8 mouse cellular contexts compared by ENCODE assay signal in the genomic region with DNA sequence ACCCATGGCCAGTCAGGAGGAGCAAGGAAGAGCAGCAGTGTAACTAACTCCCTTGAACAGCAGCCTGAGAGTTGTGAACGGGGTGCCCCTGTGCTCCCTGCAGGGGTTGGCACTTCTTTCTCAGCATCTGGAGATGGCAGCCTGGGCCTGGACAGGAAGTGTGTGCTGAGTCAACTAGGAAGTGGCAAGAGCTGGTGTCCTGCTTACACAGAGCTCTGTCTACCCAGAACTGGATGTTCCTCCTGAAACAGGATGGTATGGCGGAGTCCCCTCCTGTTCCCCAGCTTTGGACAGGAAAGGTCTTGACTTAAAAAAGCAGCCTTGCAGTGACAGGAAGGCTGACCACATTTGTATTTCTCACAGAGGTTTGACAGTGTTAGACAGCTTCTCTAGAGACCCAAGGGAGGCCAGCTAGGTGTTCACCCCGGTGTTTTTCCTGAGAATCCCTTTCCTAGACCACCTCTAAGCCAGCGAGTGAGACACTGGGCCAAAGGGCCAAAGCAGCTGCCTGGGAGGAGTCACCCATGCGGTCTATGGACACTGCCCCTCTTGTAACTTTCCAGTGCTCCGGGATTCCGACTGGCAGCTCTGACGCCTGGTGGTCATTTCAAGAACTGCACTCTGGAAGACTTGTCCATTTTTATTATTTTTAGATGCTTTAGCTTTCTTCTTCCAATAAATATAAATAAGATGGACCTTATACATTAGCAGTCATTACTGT. TPM values are rescaled to one million over a fixed set of nuclear protein-coding genes. Genes with fewer than 3 reads are reported as not detected.
DNase-seq lines count a peak whose midpoint lies in the region; ATAC-seq and TF ChIP-seq lines count a peak whose summit lies in the region.

No protein-coding gene starts in this region.

- peak; percentile 69; the same call in 1 of the 2 replicates for TF ChIP-seq EP300 in CH12.LX (IDR thresholded peaks at IDR 0.05; ENCODE audit: low read length)

- no peaks in the 10 kb centered on the region for H3K9me3 ChIP-seq in CH12.LX (replicated peaks; ENCODE audit: low read length)
- H3K9me3 ChIP-seq in heart, embryonic 12.5 days (replicated peaks): no peaks in the 10 kb centered on the region
- no peaks in the 10 kb centered on the region for H3K9me3 ChIP-seq in lung, embryonic 14.5 days (ENCODE audit: low read depth, low read length)

- H3K27me3 ChIP-seq in CH12.LX (replicated peaks): no peaks in the 10 kb centered on the region
- H3K27me3 ChIP-seq in heart, embryonic 12.5 days (replicated peaks): no peaks in the 10 kb centered on the region
- H3K27me3 ChIP-seq in lung, embryonic 14.5 days (ENCODE audit: insufficient read depth, low read length): no peaks in the 10 kb centered on the region

- no peak overlapping the region for H3K4me2 ChIP-seq in CH12.LX (ENCODE audit: insufficient read depth, low read depth, poor library complexity, severe bottlenecking)
- H3K4me2 ChIP-seq in heart, embryonic 12.5 days: no peak overlapping the region
- no peak overlapping the region for H3K4me2 ChIP-seq in lung, embryonic 14.5 days

- DNase-seq in CH12.LX (ENCODE audit: extremely low read depth): peak; percentile 82
- peak; percentile 85 to 94 for DNase-seq in adrenal gland, adult (ENCODE audit: inconsistent age in 2 of 2, low spot score in 1 of 2)
- DNase-seq in embryo, embryonic 10 days (ENCODE audit: low spot score): peak; percentile 84
- DNase-seq in kidney, postnatal 36 days: peak; percentile 89 to 92
- peak; percentile 89 for DNase-seq in lung, embryonic 14.5 days
- peak; percentile 46 for DNase-seq in right cerebral cortex, adult 18-20 months
- DNase-seq in urinary bladder, postnatal 14 days (ENCODE audit: low spot score): peak; percentile 88

- dilution Hi-C loops in CH12.LX (cut with MboI; ENCODE audit: extremely low pct_ligation_motif_present, extremely low pct_unique_long_range_greater_than_20kb, low sequenced_read_pairs): no loop called here

- no peak overlapping the region for H3K9ac ChIP-seq in CH12.LX (ENCODE audit: insufficient read depth, low read depth)
- H3K9ac ChIP-seq in heart, embryonic 12.5 days: no peak overlapping the region
- H3K9ac ChIP-seq in lung, embryonic 14.5 days: no peak overlapping the region

- no peaks in the 10 kb centered on the region for H3K36me3 ChIP-seq in CH12.LX (replicated peaks in 1 of 2; ENCODE audit: control insufficient read depth in 1 of 2, insufficient read depth in 1 of 2, low read length in 1 of 2)
- H3K36me3 ChIP-seq in heart, embryonic 12.5 days: no peaks in the 10 kb centered on the region
- no peaks in the 10 kb centered on the region for H3K36me3 ChIP-seq in lung, embryonic 14.5 days (ENCODE audit: insufficient read depth)

- no peaks in the 10 kb centered on the region for H3K79me2 ChIP-seq in CH12.LX (replicated peaks; ENCODE audit: control insufficient read depth, extremely low read depth, insufficient read depth, poor library complexity, severe bottlenecking)

- ATAC-seq in heart, embryonic 12.5 days (ENCODE audit: insufficient number of reproducible peaks, low FRiP score): peak; percentile 78
- peak; percentile 63 for ATAC-seq in lung, embryonic 14.5 days (ENCODE audit: insufficient read depth)

- TF ChIP-seq CTCF in CH12.LX (conservative IDR thresholded peaks at IDR 0.05 in 1 of 2, IDR thresholded peaks at IDR 0.05 in 1 of 2; ENCODE audit: low read depth in 2 of 2, low read length in 2 of 2): peak; percentile 83 to 86
- TF ChIP-seq CTCF in lung, embryonic 14.5 days (IDR thresholded peaks at IDR 0.05; ENCODE audit: low read depth): peak; percentile 84

- peak; percentile 80 for TF ChIP-seq RAD21 in CH12.LX (IDR thresholded peaks at IDR 0.05; ENCODE audit: low read depth, low read length)

- H3K4me3 ChIP-seq in CH12.LX (replicated peaks in 1 of 3; ENCODE audit: low read depth in 2 of 3, low read length in 2 of 3, poor library complexity in 1 of 3): no peak overlapping the region
- H3K4me3 ChIP-seq in heart, embryonic 12.5 days: no peak overlapping the region
- H3K4me3 ChIP-seq in lung, embryonic 14.5 days (ENCODE audit: low read depth, low read length): no peak overlapping the region

- in situ Hi-C loops in CH12.LX (cut with MboI; ENCODE audit: low pct_ligation_motif_present, low pct_unique_long_range_greater_than_20kb, low sequenced_read_pairs): no loop called here

- TF ChIP-seq POLR2A in CH12.LX (IDR thresholded peaks at IDR 0.05; ENCODE audit: low read depth, low read length): peak; percentile 46

- WGBS in heart, embryonic 12.5 days: 20% methylated on average over 8 of the region's 8 CpGs
- 25% methylated on average over 8 of the region's 8 CpGs for WGBS in lung, embryonic 14.5 days

- H3K4me1 ChIP-seq in CH12.LX (ENCODE audit: control insufficient read depth in 1 of 2, insufficient read depth in 2 of 2): peaks cover 14 to 56% of the 10 kb centered on the region in 2 experiments
- H3K4me1 ChIP-seq in heart, embryonic 12.5 days (replicated peaks): peaks cover 39% of the 10 kb centered on the region
- 0 out of 2 replicates have a peak, but pooled peaks cover 7% of the 10 kb centered on the region for H3K4me1 ChIP-seq in lung, embryonic 14.5 days (ENCODE audit: insufficient read depth)

- peak overlapping the region; percentile 5; the same call in 1 of the 2 replicates for H3K27ac ChIP-seq in CH12.LX (ENCODE audit: insufficient read depth, low read depth)
- no peak overlapping the region for H3K27ac ChIP-seq in heart, embryonic 12.5 days (ENCODE audit: poor library complexity, severe bottlenecking)
- no peak overlapping the region for H3K27ac ChIP-seq in lung, embryonic 14.5 days (ENCODE audit: low read depth)

TF ChIP-seq in CH12.LX, 34 proteins besides CTCF, POLR2A, EP300 and RAD21:
- TF ChIP-seq RCOR1 (conservative IDR thresholded peaks at IDR 0.05; ENCODE audit: low read depth, low read length): 0 out of 2 replicates have a peak, but pooled peaks have one; percentile 17
- no peak for TF ChIP-seq PAX5 (IDR thresholded peaks at IDR 0.05; ENCODE audit: low read length)
- TF ChIP-seq USF1 (IDR thresholded peaks at IDR 0.05; ENCODE audit: low read depth, low read length): no peak
- peak; percentile 60; the same call in 1 of the 2 replicates for TF ChIP-seq MAFK (IDR thresholded peaks at IDR 0.05; ENCODE audit: insufficient replicate concordance, low read length)
- TF ChIP-seq JUN (IDR thresholded peaks at IDR 0.05; ENCODE audit: insufficient read depth, low read depth, low read length): no peak
- TF ChIP-seq IRF4 (IDR thresholded peaks at IDR 0.05; ENCODE audit: low read depth, low read length): peak; percentile 70
- TF ChIP-seq ZNF384 (IDR thresholded peaks at IDR 0.05; ENCODE audit: low read depth, low read length): no peak; the same call in 1 of the 2 replicates
- TF ChIP-seq JUND (conservative IDR thresholded peaks at IDR 0.05; ENCODE audit: low read depth, low read length): peak; percentile 36
- TF ChIP-seq KAT2A (IDR thresholded peaks at IDR 0.05; ENCODE audit: insufficient replicate concordance, low read length): no peak
- peak; percentile 40; the same call in 1 of the 2 replicates for TF ChIP-seq ZMIZ1 (IDR thresholded peaks at IDR 0.05; ENCODE audit: low read depth, low read length)
- peak; percentile 75; the same call in 1 of the 2 replicates for TF ChIP-seq MXI1 (IDR thresholded peaks at IDR 0.05; ENCODE audit: low read depth, low read length)
- TF ChIP-seq MEF2A (IDR thresholded peaks at IDR 0.05; ENCODE audit: borderline replicate concordance, low read depth, low read length): 0 out of 2 replicates have a peak, but pooled peaks have one; percentile 18
- TF ChIP-seq ZC3H11A (IDR thresholded peaks at IDR 0.05; ENCODE audit: low read depth, low read length): peak; percentile 10; the same call in 1 of the 2 replicates
- TF ChIP-seq ELF1 (IDR thresholded peaks at IDR 0.05; ENCODE audit: low read depth, low read length): peak; percentile 87
- TF ChIP-seq MAX (IDR thresholded peaks at IDR 0.05; ENCODE audit: low read length): peak; percentile 60
- TF ChIP-seq CHD1 (IDR thresholded peaks at IDR 0.05; ENCODE audit: low read depth, low read length): no peak
- peak; percentile 68; the same call in 1 of the 2 replicates for TF ChIP-seq TBP (conservative IDR thresholded peaks at IDR 0.05; ENCODE audit: low read depth, low read length)
- TF ChIP-seq ETS1 (conservative IDR thresholded peaks at IDR 0.05; ENCODE audit: low read depth, low read length): no peak
- 0 out of 2 replicates have a peak, but pooled peaks have one; percentile 24 for TF ChIP-seq NELFE (IDR thresholded peaks at IDR 0.05; ENCODE audit: low read depth, low read length)
- TF ChIP-seq POLR2AphosphoS2 (IDR thresholded peaks at IDR 0.05; ENCODE audit: low read depth, low read length): no peak
- no peak for TF ChIP-seq E2F4 (IDR thresholded peaks at IDR 0.05; ENCODE audit: insufficient replicate concordance, low read depth, low read length)
- TF ChIP-seq MAZ (IDR thresholded peaks at IDR 0.05; ENCODE audit: low read depth, low read length): 0 out of 2 replicates have a peak, but pooled peaks have one; percentile 62
- no peak for TF ChIP-seq NRF1 (IDR thresholded peaks at IDR 0.05; ENCODE audit: low read depth, low read length)
- 0 out of 2 replicates have a peak, but pooled peaks have one; percentile 17 for TF ChIP-seq BHLHE40 (IDR thresholded peaks at IDR 0.05; ENCODE audit: low read depth, low read length)
- peak; percentile 29; the same call in 1 of the 2 replicates for TF ChIP-seq TCF12 (IDR thresholded peaks at IDR 0.05; ENCODE audit: low read depth, low read length)
- no peak for TF ChIP-seq UBTF (IDR thresholded peaks at IDR 0.05; ENCODE audit: low read depth, low read length)
- peak; percentile 92 for TF ChIP-seq MYC (IDR thresholded peaks at IDR 0.05; ENCODE audit: low read depth, low read length)
- no peak for TF ChIP-seq GABPA (IDR thresholded peaks at IDR 0.05; ENCODE audit: insufficient replicate concordance, low read depth, low read length)
- TF ChIP-seq HCFC1 (IDR thresholded peaks at IDR 0.05; ENCODE audit: low read depth, low read length): peak; percentile 33; the same call in 1 of the 2 replicates
- peak; percentile 50; the same call in 1 of the 2 replicates for TF ChIP-seq SIN3A (IDR thresholded peaks at IDR 0.05; ENCODE audit: low read length)
- TF ChIP-seq CHD2 (IDR thresholded peaks at IDR 0.05; ENCODE audit: low read length): peak; percentile 45; the same call in 1 of the 2 replicates
- TF ChIP-seq SMC3 (IDR thresholded peaks at IDR 0.05; ENCODE audit: low read depth, low read length): peak; percentile 91

RNA-seq across cellular contexts. Expression of gene Wdr26, which starts 20.7 kb away (rescaled TPM):
- total RNA-seq in CH12.LX (2012; rRNA removed): 32.4 and 32.9 TPM in 2 replicates
- 34.2 and 38.7 TPM in 2 replicates for total RNA-seq in CH12.LX (2014; rRNA removed)
- polyA plus RNA-seq in CH12.LX (2012; ENCODE audit: insufficient read length, low read depth): 50.8 and 65.0 TPM in 2 replicates
- 35.2 and 37.9 TPM in 2 replicates for polyA plus RNA-seq in heart, embryonic 12.5 days (2016; fragmentation: Nextera tagmentation; extraction: Ambion mirVana)
- 43.7 and 47.3 TPM in 2 replicates for polyA plus RNA-seq in lung, embryonic 14.5 days (2014; fragmentation: Nextera tagmentation; extraction: Ambion mirVana)
